Mouse (Mus musculus) layer of hippocampus, postnatal 10 days (tissue): ENCODE measurements at regions not wholly inside any gene's neighbourhood (a gene's known extent, or its start where the extent isn't known, plus 50 kb on each side); places are given as distances from the start of the nearest gene placed in this dataset.

ENCODE experiments used
- DNase-seq, 2 experiments: peaks; one replicate each; pipeline ENCODE4 v3.0.0; 2021; ENCODE audit warnings: low spot score in 2 of 2

- no peak for DNase-seq
Observed at GRCm38 (mm10) chr15:31173309-31174115, 50.6 kb upstream of the Dap start.
